Mouse (Mus musculus) lung, embryonic 15.5 days (tissue): ENCODE measurements around the gene Sh3bgrl3. TPM values are rescaled to one million over a fixed set of nuclear protein-coding genes. Genes with fewer than 3 reads are reported as not detected.
"Not testable (repeated sequence)": the region's sequence is repeated elsewhere in the genome, so short reads cannot be mapped to it uniquely, and the experiment has no call there.

ENCODE experiments used
- ATAC-seq: fragments of 200-750 bp; cut with Nextera tagmentation; 2 replicates; pipeline ENCODE4 v1.8.0; 2017; ENCODE audit warnings: moderate number of reproducible peaks, borderline replicate concordance; ENCODE audit not compliant: low FRiP score, low TSS enrichment; ENCODE audit errors: extremely low read depth
- H3K27ac ChIP-seq: fragments of 300-500 bp; sonication (generic); 2 replicates; pipeline ENCODE4 v1.5.1; 2015; ENCODE audit warnings: moderate library complexity, mild to moderate bottlenecking, inconsistent platforms
- H3K27me3 ChIP-seq: fragments of 300-500 bp; sonication (generic); 2 replicates; pipeline ENCODE4 v1.6.1; 2015; ENCODE audit warnings: inconsistent platforms
- H3K36me3 ChIP-seq: fragments of 300-500 bp; sonication (generic); 2 replicates; pipeline ENCODE4 v1.6.1; 2015; ENCODE audit warnings: inconsistent platforms
- H3K4me1 ChIP-seq: fragments of 300-500 bp; sonication (generic); 2 replicates; pipeline ENCODE4 v1.6.1; 2015; ENCODE audit warnings: inconsistent platforms
- H3K4me2 ChIP-seq: fragments of 300-500 bp; sonication (generic); 2 replicates; pipeline ENCODE4 v1.6.1; 2015; ENCODE audit warnings: inconsistent platforms, mild to moderate bottlenecking, moderate library complexity
- H3K4me3 ChIP-seq: fragments of 300-500 bp; sonication (generic); 2 replicates; pipeline ENCODE4 v1.5.1; 2015; ENCODE audit warnings: mild to moderate bottlenecking, inconsistent platforms
- H3K9ac ChIP-seq: fragments of 300-500 bp; sonication (generic); 2 replicates; pipeline ENCODE4 v1.6.1; 2015; ENCODE audit warnings: inconsistent platforms
- H3K9me3 ChIP-seq: fragments of 300-500 bp; sonication (generic); 2 replicates; pipeline ENCODE4 v1.6.1; 2016; ENCODE audit warnings: inconsistent platforms
- WGBS: fragments of 180-500 bp; shearing (Covaris S2); methylation state at CpG from one replicate; pipeline ENCODE4 v1.1.7; 2015; 5-methylcytosine and 5-hydroxymethylcytosine counted together
- polyA plus RNA-seq: library from polyadenylated mRNA; unstranded; fragments of >200 nt; fragmentation: Nextera tagmentation; extraction: Ambion mirVana; gene quantifications from 2 replicates; pipeline ENCODE4 v1.2.1, GENCODE M21; 2015

Gene Sh3bgrl3
- polyA plus RNA-seq, 1 experiment from 2014 or later = 406 TPM

- ATAC-seq = no peak
- WGBS = 87% methylated on average over 6 of the region's 6 CpGs
- peaks cover 19% of the 10 kb centered on the region for H3K36me3 ChIP-seq
Observed at GRCm38 (mm10) chr4:134155531-134155930, 26.9 kb upstream of the Sh3bgrl3 start.

GRCm38 (mm10) chr4:134154354-134154753 is 25.8 kb upstream of the Sh3bgrl3 start:
- Histone ChIP-seq H3K36me3 (peaks cover 20% of the 10 kb centered on the region), H3K4me3 (no peak overlapping the region), H3K4me1 (peaks cover 5% of the 10 kb centered on the region; the same call in 1 of the 2 replicates), H3K9me3 (no peaks in the 10 kb centered on the region), H3K4me2 (no peak overlapping the region), H3K27ac (no peak overlapping the region), H3K9ac (no peak overlapping the region), H3K27me3 (no peaks in the 10 kb centered on the region)
- ATAC-seq = no peak
- 94% methylated on average over 3 of the region's 3 CpGs for WGBS

More at GRCm38 (mm10) chr4:134155531-134155930, 26.9 kb upstream of the Sh3bgrl3 start:
- H3K9me3 ChIP-seq = no peaks in the 10 kb centered on the region
- H3K9ac ChIP-seq = no peak overlapping the region
- peaks cover 5% of the 10 kb centered on the region; the same call in 1 of the 2 replicates for H3K4me1 ChIP-seq
- H3K4me2 ChIP-seq = no peak overlapping the region
- no peaks in the 10 kb centered on the region for H3K27me3 ChIP-seq
- no peak overlapping the region for H3K4me3 ChIP-seq
- H3K27ac ChIP-seq = no peak overlapping the region

- no peaks in the 10 kb centered on the region for H3K4me1 ChIP-seq
- no peak overlapping the region for H3K9ac ChIP-seq
- H3K4me2 ChIP-seq = no peak overlapping the region
- no peaks in the 10 kb centered on the region for H3K27me3 ChIP-seq
- H3K9me3 ChIP-seq = no peaks in the 10 kb centered on the region
- H3K27ac ChIP-seq = no peak overlapping the region
- WGBS = 91% methylated on average over 3 of the region's 3 CpGs
- ATAC-seq = no peak
- peaks cover 25% of the 10 kb centered on the region for H3K36me3 ChIP-seq
- no peak overlapping the region for H3K4me3 ChIP-seq
Observed at GRCm38 (mm10) chr4:134153656-134154055, 25.1 kb upstream of the Sh3bgrl3 start.

GRCm38 (mm10) chr4:134152112-134152511 is 23.5 kb upstream of the Sh3bgrl3 start:
- Histone ChIP-seq H3K9me3 (no peaks in the 10 kb centered on the region), H3K4me2 (no peak overlapping the region), H3K27me3 (no peaks in the 10 kb centered on the region), H3K9ac (no peak overlapping the region), H3K27ac (no peak overlapping the region), H3K4me3 (no peak overlapping the region), H3K36me3 (peaks cover 40% of the 10 kb centered on the region), H3K4me1 (no peaks in the 10 kb centered on the region)
- WGBS = 86% methylated on average over 3 of the region's 3 CpGs
- no peak for ATAC-seq

GRCm38 (mm10) chr4:134149389-134149788 is 20.8 kb upstream of the Sh3bgrl3 start:
- Histone ChIP-seq H3K4me2 (no peak overlapping the region), H3K9ac (no peak overlapping the region), H3K4me1 (no peaks in the 10 kb centered on the region), H3K36me3 (peaks cover 40% of the 10 kb centered on the region), H3K27ac (no peak overlapping the region), H3K9me3 (no peaks in the 10 kb centered on the region), H3K27me3 (no peaks in the 10 kb centered on the region), H3K4me3 (no peak overlapping the region)
- WGBS = 90% methylated on average over 4 of the region's 4 CpGs
- ATAC-seq = no peak

GRCm38 (mm10) chr4:134144297-134144696 is 15.7 kb upstream of the Sh3bgrl3 start:
- not testable (repeated sequence) for H3K27ac ChIP-seq, H3K4me1 ChIP-seq, ATAC-seq, H3K4me3 ChIP-seq, H3K27me3 ChIP-seq, H3K9ac ChIP-seq, H3K4me2 ChIP-seq, H3K9me3 ChIP-seq
- peaks cover 19% of the 10 kb centered on the region; the same call in 1 of the 2 replicates for H3K36me3 ChIP-seq
- 93% methylated on average over 5 of the region's 5 CpGs for WGBS

- Histone ChIP-seq H3K4me1 (no peaks in the 10 kb centered on the region), H3K36me3 (0 out of 2 replicates have a peak, but pooled peaks cover 6% of the 10 kb centered on the region), H3K9me3 (no peaks in the 10 kb centered on the region), H3K9ac (no peak overlapping the region), H3K4me2 (no peak overlapping the region), H3K4me3 (no peak overlapping the region), H3K27ac (no peak overlapping the region), H3K27me3 (no peaks in the 10 kb centered on the region)
- 73% methylated on average over 2 of the region's 2 CpGs for WGBS
- ATAC-seq = no peak
Observed at GRCm38 (mm10) chr4:134138857-134139256, 10.3 kb upstream of the Sh3bgrl3 start.

GRCm38 (mm10) chr4:134136280-134136926 is 7.8 kb upstream of the Sh3bgrl3 start:
- H3K9me3 ChIP-seq = no peaks in the 10 kb centered on the region
- H3K27me3 ChIP-seq = no peaks in the 10 kb centered on the region
- no peak for ATAC-seq
- no peak overlapping the region for H3K4me2 ChIP-seq
- H3K27ac ChIP-seq = peak overlapping the region; percentile 45
- H3K36me3 ChIP-seq = 0 out of 2 replicates have a peak, but pooled peaks cover 6% of the 10 kb centered on the region
- 30% methylated on average over 3 of the region's 3 CpGs for WGBS
- no peaks in the 10 kb centered on the region for H3K4me1 ChIP-seq
- no peak overlapping the region for H3K4me3 ChIP-seq
- H3K9ac ChIP-seq = no peak overlapping the region

- no peak overlapping the region for H3K27ac ChIP-seq
- H3K27me3 ChIP-seq = no peaks in the 10 kb centered on the region
- H3K36me3 ChIP-seq = no peaks in the 10 kb centered on the region
- no peaks in the 10 kb centered on the region for H3K9me3 ChIP-seq
- H3K4me1 ChIP-seq = peaks cover 17% of the 10 kb centered on the region
- WGBS = 60% methylated on average over 8 of the region's 8 CpGs
- ATAC-seq = no peak
- no peak overlapping the region for H3K9ac ChIP-seq
- no peak overlapping the region for H3K4me3 ChIP-seq
- H3K4me2 ChIP-seq = no peak overlapping the region
Observed at GRCm38 (mm10) chr4:134132519-134133095, 4.0 kb upstream of the Sh3bgrl3 start.

GRCm38 (mm10) chr4:134132117-134132516 is 3.5 kb upstream of the Sh3bgrl3 start:
- Histone ChIP-seq H3K4me1 (peaks cover 22% of the 10 kb centered on the region), H3K27me3 (no peaks in the 10 kb centered on the region), H3K27ac (no peak overlapping the region), H3K9ac (no peak overlapping the region), H3K36me3 (no peaks in the 10 kb centered on the region), H3K4me3 (no peak overlapping the region), H3K9me3 (no peaks in the 10 kb centered on the region), H3K4me2 (no peak overlapping the region)
- 54% methylated on average over 3 of the region's 3 CpGs for WGBS
- ATAC-seq = no peak

GRCm38 (mm10) chr4:134129482-134129881 is 893 bp upstream of the Sh3bgrl3 start:
- Histone ChIP-seq H3K9ac (peak overlapping the region; percentile 70), H3K4me3 (peak overlapping the region; percentile 69), H3K36me3 (no peaks in the 10 kb centered on the region), H3K4me2 (peak overlapping the region; percentile 85), H3K9me3 (no peaks in the 10 kb centered on the region), H3K27me3 (no peaks in the 10 kb centered on the region), H3K4me1 (peaks cover 26% of the 10 kb centered on the region), H3K27ac (peak overlapping the region; percentile 97)
- no peak for ATAC-seq
- WGBS = 25% methylated on average over 6 of the region's 6 CpGs

- Histone ChIP-seq H3K4me1 (peaks cover 30% of the 10 kb centered on the region), H3K4me2 (peak overlapping the region; percentile 85), H3K9me3 (no peaks in the 10 kb centered on the region), H3K27ac (peak overlapping the region; percentile 97), H3K36me3 (no peaks in the 10 kb centered on the region), H3K27me3 (no peaks in the 10 kb centered on the region), H3K4me3 (peak overlapping the region; percentile 69), H3K9ac (peak overlapping the region; percentile 70)
- ATAC-seq = peak; percentile 60
- WGBS = under 1% methylated on average over 14 of the region's 14 CpGs
Observed at GRCm38 (mm10) chr4:134128983-134129362, 384 bp upstream of the Sh3bgrl3 start.
